Mouse (Mus musculus) spleen, postnatal 14 days (tissue): ENCODE data around the gene Vmn2r83.

Experiments used
- DNase-seq, 2 experiments: peaks; one replicate each; pipeline ENCODE4 v3.0.0; 2021 to 2022; ENCODE audit warnings: low spot score in 2 of 2

Gene Vmn2r83

DNA sequence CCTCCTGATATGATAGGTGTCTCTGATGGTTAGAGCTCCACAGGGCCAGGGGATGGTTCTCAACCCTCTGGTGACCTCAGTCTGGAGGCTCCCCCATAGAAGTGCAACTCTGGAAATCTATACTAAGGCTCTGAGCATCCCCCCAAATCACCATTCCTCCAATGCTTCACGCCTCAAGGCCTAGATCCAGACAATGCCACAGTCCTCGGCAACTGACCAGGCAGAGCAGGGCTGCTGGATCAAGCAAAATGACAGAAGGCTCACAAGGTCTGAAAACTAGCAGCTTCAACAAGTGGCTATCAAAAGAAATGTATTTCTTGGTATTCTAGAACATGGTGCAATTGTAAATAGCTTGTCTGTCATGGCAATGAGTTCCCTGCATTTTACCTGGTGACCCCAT lies 69.2 kb downstream of the Vmn2r83 start:
- DNase-seq, result no peak

GRCm38 (mm10) chr10:79538323-79538722 lies 69.8 kb downstream of the Vmn2r83 start:
- no peak for DNase-seq

DNA sequence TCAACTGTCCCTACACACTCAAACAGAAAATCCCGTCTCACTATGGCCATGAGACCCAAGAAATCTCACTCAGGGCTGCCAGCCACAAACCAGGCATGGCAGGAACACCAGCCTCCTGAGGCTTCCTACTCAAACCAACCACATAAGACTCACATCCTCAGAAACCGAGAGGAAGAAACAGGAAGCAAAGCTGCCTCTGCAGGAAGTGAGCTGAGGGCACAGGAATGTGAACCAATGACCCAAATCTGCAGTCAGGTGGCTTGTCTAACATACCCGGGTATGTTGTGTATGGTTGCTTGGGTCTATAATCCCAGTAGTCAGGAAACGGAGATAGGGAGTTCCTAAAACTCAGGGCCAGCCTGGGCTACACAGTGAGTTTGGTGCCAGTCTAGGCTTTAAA lies 70.3 kb downstream of the Vmn2r83 start:
- DNase-seq, result no peak

- DNase-seq, result no peak
Measured at GRCm38 (mm10) chr10:79539701-79540495, 71.4 kb downstream of the Vmn2r83 start.

DNA sequence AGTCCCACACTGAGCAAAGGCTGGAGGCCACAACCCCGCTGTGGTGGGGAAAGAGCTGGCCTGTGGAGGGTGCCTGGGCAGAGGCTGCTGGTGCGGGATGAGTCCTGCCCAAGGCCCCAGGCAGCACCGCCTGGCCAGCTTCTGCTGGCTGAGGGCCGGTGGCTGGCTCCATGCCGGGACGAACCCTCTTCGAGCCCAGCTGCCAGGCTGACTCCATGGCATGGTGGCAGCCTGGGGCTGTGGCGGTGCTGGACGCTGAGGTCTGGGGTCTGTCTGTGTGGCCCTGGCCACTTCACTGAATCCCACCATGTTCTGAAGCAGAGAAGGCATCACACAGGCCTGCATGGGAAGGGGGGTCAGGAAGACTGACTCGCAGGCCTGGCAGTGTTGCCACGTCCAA lies 72.2 kb downstream of the Vmn2r83 start:
- no peak for DNase-seq

DNA sequence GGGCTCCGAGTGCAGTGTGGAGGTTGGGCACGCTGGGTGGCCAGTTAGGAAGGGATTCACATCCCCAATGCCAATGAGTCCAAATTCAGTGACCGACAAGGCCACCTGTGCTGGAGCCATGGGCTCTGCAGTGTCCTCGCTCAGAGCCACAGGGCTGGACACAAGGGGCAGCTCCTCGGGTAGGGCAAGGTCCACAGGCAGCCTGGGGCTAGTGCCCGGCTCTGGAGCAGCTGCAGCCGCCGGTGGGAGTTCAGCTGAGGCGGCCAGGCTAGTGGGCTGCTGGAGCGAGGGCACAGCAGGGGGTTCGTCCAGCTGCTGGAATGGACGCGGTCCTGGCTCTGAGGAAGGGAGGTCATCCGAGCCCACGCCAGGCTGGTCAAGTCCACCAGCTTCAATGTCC lies 73.0 kb downstream of the Vmn2r83 start:
- no peak for DNase-seq

GRCm38 (mm10) chr10:79542171-79542570 lies 73.6 kb downstream of the Vmn2r83 start:
- no peak for DNase-seq
